Mouse (Mus musculus): ENCODE measurements around the gene Gm9913.

Gene Gm9913

GRCm38 (mm10) chr2:125548806-125549578 lies 44.1 kb downstream of the Gm9913 start:
- no peak for DNase-seq (ENCODE audit: low read depth, low spot score)

GRCm38 (mm10) chr2:125555830-125556229 lies 50.9 kb downstream of the Gm9913 start:
- DNase-seq (ENCODE audit: low read depth, low spot score) = no peak
